Mouse (Mus musculus) granulocyte monocyte progenitor cell, adult 5-6 weeks (primary cell): ENCODE measurements around the gene Dnm2. TPM values are rescaled to one million over a fixed set of nuclear protein-coding genes. Genes with fewer than 3 reads are reported as not detected.
A peak's percentile ranks its signal among the peaks of the same experiment; 100 is the strongest.

Source experiments
- ATAC-seq: replicated peaks from 2 replicates; pipeline ENCODE4 v1.8.0; 2016; ENCODE audit warnings: mild to moderate bottlenecking, moderate TSS enrichment, inconsistent platforms; ENCODE audit not compliant: poor library complexity, severe bottlenecking
- total RNA-seq, 2 experiments: library from RNA; stranded (forward) in 1 of 2; stranded (reverse) in 1 of 2; fragments of 200-712, 200-1000 nt in 1 of 2; fragments of >200 nt in 1 of 2; fragmentation: Nextera tagmentation in 1 of 2; gene quantifications; 2 replicates each; pipeline ENCODE4 v1.2.3; 2014 to 2017

The Dnm2 gene
- total RNA-seq, 2 experiments from 2014 or later, result 76.9 to 113 TPM

- no peak for ATAC-seq
Measured at GRCm38 (mm10) chr9:21427773-21428172, 3.1 kb downstream of the Dnm2 start.

GRCm38 (mm10) chr9:21428178-21428577, 3.5 kb downstream of the Dnm2 start:
- no peak for ATAC-seq

- no peak for ATAC-seq
Measured at GRCm38 (mm10) chr9:21430724-21431123, 6.0 kb downstream of the Dnm2 start.

GRCm38 (mm10) chr9:21432066-21432465, 7.4 kb downstream of the Dnm2 start:
- ATAC-seq, result no peak

- ATAC-seq, result no peak
Measured at GRCm38 (mm10) chr9:21433766-21434165, 9.1 kb downstream of the Dnm2 start.

DNA sequence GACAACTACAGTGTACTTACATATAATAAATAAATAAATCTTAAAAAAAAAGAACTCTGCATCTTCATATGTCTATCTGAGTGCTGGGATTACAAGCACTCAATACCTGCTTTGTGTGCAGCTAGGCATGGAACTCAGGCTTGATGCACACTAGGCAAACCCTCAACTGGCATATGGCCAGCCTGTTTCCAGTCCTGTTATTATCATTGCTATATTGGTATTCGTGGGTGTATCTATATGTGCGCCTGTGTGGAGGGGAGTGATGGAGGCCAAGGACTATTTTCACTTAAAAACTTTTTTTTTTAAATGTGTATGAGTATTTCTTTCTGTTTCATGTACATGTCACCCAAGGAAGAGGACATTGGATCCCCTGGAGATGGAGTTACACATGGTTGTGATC, 9.7 kb downstream of the Dnm2 start:
- no peak for ATAC-seq

GRCm38 (mm10) chr9:21435777-21436635, 11.3 kb downstream of the Dnm2 start:
- peak; percentile 88 for ATAC-seq

DNA sequence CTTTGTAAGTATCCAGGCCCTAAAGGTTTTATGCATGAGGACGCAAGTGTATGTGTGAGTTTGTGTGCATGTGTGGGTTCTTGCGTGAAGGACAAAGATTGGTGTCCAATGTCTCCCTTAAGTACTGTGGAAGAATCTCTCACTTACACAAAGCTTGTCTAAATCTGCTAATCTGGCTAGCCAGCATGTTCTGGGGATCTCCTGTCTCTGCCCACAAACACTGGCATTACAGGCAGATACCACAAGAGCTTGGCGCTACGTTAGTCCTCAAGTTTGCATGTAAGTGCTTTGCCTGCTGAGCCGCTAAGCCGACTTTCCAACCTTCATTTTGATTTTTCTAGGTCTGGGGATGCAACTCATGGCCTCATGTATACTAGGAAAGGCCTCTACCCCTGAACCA, 12.9 kb downstream of the Dnm2 start:
- no peak for ATAC-seq

- ATAC-seq, result no peak
Measured at GRCm38 (mm10) chr9:21438219-21438618, 13.5 kb downstream of the Dnm2 start.

DNA sequence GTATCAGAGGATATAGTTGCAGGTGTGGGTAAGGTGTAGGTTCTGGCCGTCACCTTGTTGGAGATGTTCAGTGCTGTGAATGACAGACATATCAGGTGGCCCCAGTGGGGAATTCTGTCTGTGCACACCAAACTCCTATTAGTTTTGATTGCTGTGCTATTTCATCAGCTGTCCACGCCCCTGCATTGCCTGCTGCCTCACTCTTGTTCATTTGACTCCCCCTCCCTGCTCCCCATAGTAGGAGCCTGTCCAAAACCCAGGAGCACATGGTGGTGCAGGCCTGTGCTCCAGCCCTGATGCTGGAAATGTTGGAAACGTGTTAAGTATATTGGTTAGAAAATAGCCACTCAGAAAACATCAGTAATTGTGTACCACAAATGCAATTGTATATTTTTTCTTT, 14.7 kb downstream of the Dnm2 start:
- ATAC-seq, result no peak

GRCm38 (mm10) chr9:21439914-21440313, 15.2 kb downstream of the Dnm2 start:
- ATAC-seq, result no peak

DNA sequence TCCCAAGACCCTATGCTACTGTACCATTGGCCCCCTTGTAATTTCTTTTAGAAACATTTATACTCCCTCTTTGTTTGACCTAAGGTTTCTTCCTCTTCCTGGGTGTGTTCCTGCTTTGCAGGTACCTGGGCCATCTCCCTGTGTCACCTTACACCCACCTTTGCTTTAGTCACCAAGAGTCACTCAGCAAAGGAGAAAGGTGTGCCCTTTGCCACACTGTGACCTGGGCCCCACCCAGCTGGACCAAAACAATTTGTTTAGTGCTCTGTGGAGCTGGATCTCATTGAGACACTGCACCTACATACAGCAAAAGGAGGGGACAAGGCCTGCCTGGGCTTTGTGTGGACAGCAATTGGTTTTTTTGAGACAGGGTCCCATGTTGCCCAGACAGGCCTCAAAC, 15.7 kb downstream of the Dnm2 start:
- ATAC-seq, result no peak

DNA sequence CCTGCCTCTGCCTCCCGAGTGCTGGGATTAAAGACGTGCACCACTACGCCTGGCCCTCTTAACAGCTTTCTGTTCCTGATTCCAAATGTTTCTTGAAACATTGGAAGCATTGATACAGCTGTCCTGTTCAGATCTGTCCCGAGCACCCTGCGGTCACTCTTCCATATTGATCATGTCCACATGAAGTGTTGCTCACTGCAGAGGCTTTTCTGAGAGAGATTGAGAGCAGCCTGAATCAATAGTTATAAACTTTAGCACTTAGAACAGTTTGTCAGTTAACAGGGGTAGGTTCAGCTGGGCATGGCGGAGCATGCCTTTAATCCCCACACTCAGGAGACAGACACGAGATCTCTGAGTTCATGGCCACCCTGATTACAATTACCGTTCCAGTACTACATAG, 19.1 kb downstream of the Dnm2 start:
- ATAC-seq, result no peak

- ATAC-seq, result no peak
Measured at GRCm38 (mm10) chr9:21444574-21444973, 19.9 kb downstream of the Dnm2 start.

DNA sequence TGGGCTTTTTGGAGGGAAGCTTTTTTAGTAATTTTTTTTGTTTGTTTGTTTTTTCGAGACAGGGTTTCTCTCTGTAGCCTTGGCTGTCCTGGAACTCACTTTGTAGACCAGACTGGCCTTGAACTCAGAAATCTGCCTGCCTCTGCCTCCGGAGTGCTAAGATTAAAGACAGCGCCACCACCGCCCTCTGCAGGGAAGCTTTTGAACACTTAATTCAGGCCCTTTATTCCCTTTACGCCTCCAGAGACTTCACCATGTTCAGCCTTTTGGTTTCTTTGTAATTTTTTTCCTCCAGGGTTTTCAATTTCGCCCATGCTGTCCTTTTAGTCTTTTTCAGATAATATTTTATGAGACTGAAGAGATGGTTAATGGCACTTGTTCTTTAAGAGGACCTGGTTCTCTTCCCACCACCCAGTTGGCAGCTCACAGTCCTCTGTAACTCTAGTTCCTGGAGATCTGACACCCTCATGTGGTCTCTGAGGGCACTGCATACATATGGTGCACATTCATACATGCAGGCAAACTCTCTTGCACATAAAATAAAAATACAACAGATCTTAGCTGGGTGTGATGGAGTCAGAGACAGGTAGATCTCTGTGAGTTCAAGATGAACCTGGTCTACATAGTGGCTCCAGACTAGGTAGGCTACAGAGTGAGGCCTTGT, 20.5 kb downstream of the Dnm2 start:
- ATAC-seq, result no peak

DNA sequence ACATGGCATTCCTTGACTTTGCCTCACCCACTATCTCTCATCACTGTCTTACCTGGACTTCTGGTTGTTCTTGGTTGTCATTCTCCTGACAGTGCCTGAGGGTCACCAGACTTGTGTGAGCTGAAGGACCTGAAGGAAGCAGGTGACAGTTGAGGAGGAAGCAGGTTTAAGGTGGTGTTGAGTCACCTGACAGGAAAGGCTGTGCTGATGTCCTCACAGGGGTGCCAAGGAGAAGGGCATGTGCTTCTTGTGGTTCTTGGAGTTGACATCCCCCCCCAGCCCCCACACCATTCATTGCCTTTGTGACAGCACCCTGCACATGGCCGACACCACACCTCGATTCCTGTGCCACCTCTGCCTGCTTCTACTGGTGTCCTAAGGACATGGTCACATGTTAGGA, 23.1 kb downstream of the Dnm2 start:
- ATAC-seq, result peak; percentile 47

DNA sequence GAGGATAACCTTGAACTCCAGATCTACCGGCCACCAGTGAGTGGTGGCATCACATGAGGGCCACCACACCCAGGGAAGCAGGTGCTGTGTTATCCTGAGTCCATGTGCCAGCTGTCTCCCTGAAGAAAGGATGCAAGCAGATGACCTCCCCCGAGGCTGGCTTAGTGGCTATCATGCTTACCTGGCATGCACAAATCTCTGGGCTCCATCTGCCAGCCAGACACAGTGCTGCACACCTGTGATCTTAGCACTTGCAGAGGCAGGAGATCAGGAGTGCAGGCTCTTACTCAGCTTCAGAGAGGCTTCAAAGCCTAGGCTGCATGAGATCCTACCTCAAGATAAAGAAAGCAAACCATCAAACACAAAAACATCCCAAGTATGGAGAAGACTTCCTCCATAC, 25.0 kb downstream of the Dnm2 start:
- no peak for ATAC-seq

DNA sequence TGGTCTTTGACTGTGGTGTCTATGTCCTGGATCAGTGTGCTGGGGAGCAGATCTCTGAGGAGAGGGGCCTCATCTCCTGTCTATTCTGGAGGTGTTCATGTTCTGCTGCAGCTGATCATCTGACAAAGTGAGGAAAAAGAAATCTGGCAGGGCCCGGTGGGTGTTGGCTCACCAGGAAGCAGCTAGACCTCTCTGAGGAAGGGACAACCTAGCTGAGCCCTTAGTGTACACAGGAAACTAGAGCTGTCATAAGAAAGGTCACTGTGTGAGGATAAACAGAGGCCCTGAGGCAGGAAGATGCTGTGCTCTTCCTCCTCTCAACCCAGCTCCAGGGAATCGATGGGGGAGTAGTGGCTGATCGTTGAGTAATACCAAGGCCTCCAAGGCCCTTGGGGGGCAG, 25.6 kb downstream of the Dnm2 start:
- ATAC-seq, result no peak

DNA sequence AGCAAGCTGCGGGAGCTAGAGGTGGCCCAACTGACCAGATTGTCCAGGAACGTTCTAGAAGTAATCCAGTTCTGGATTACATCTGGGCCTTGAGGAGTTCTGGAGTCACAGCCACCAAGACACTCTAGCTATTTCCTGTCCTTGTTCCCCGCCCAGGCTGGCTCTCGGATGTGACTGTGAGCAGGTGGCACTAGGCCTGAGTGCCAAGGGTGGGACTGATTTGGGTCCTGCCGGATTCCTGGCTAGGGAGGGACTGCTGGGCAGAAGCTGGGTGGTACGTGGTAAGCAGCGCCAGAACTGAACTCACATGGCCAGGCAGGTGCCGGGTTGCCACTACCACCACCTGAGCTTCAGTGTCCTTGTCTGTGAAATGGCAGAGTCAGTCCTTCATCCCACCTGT, 26.7 kb downstream of the Dnm2 start:
- no peak for ATAC-seq

- no peak for ATAC-seq
Measured at GRCm38 (mm10) chr9:21451870-21452269, 27.2 kb downstream of the Dnm2 start.

DNA sequence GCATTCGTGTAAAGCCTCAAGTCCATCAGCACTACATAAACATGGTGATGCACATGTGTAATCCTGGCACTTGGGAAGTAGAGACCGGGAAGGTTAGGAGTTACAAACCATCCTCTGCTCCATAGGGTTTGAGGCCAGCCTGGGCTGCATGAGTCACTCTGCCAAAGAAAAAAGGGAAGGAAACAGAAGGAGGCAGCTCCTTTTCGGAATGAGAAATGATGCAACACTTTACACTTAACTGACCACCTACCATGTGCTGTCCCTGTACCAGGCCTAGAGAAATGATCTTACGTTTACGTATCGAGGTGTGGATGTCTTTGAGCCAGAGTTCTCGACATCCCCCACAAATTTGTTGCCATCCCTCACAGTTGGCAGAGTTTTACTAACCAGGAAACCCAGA, 28.3 kb downstream of the Dnm2 start:
- peak; percentile 83 for ATAC-seq

DNA sequence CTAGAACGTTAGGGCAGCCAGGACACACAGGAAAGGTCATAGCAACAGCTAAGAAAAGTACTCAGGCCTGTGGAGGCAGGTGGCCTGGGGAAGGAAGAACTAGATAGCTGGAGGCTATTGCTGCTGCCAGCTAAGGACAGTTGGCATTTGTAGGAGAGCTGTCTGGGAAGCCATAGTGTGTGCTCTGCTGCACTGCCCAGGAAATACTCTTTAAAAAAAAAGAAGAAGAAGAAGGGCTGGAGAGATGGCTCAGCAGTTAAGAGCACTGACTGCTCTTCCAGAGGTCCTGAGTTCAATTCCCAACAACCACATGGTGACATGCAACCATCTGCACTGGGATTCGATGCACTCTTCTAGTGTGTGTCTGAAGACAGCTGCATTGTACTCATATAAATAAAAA, 28.8 kb downstream of the Dnm2 start:
- ATAC-seq, result peak; percentile 4
